Mouse (Mus musculus) neural tube, embryonic 14.5 days (tissue): ENCODE data around the gene Eif2ak3. TPM values are rescaled to one million over a fixed set of nuclear protein-coding genes. Genes with fewer than 3 reads are reported as not detected.
A peak's percentile ranks its signal among the peaks of the same experiment; 100 is the strongest.

Source experiments
- ATAC-seq: fragments of 200-750 bp; cut with Nextera tagmentation; 2 replicates; pipeline ENCODE4 v1.8.0; 2017; ENCODE audit warnings: low read depth, mild to moderate bottlenecking, moderate TSS enrichment, moderate library complexity
- H3K27ac ChIP-seq: fragments of 300-500 bp; sonication (generic); 2 replicates; pipeline ENCODE4 v1.5.1; 2014; ENCODE audit warnings: low read depth, mild to moderate bottlenecking, control low read depth, low read length, moderate library complexity, mixed read lengths
- H3K27me3 ChIP-seq: fragments of 300-500 bp; sonication (generic); 2 replicates; pipeline ENCODE4 v1.6.1; 2014; ENCODE audit warnings: low read length; ENCODE audit not compliant: control insufficient read depth, insufficient read depth
- H3K36me3 ChIP-seq: fragments of 300-500 bp; sonication (generic); 2 replicates; pipeline ENCODE4 v1.6.1; 2014; ENCODE audit warnings: low read length, mixed read lengths; ENCODE audit not compliant: control insufficient read depth, insufficient read depth
- H3K4me1 ChIP-seq: fragments of 300-500 bp; sonication (generic); 2 replicates; pipeline ENCODE4 v1.6.1; 2014; ENCODE audit warnings: low read length; ENCODE audit not compliant: control insufficient read depth, insufficient read depth
- H3K4me2 ChIP-seq: fragments of 300-500 bp; sonication (generic); 2 replicates; pipeline ENCODE4 v1.6.1; 2014; ENCODE audit warnings: mild to moderate bottlenecking, low read depth, low read length, control low read depth
- H3K4me3 ChIP-seq: fragments of 300-500 bp; sonication (generic); 2 replicates; pipeline ENCODE4 v1.5.1; 2014; ENCODE audit warnings: low read depth, low read length, control low read depth, mixed read lengths
- H3K9ac ChIP-seq: fragments of 300-500 bp; sonication (generic); replicated peaks from 2 replicates; pipeline ENCODE4 v1.6.1; 2014; ENCODE audit warnings: low read depth, mild to moderate bottlenecking, control low read depth, low read length, mixed read lengths
- H3K9me3 ChIP-seq: fragments of 300-500 bp; sonication (generic); 2 replicates; pipeline ENCODE4 v1.6.1; 2016; ENCODE audit warnings: low read length; ENCODE audit not compliant: control insufficient read depth
- WGBS: fragments of 180-500 bp; shearing (Covaris S2); extraction: QIAGEN DNeasy Blood & Tissue Kit; methylation state at CpG from one replicate; pipeline ENCODE4 v1.1.7; 2014; 5-methylcytosine and 5-hydroxymethylcytosine counted together
- polyA plus RNA-seq: library from polyadenylated mRNA; unstranded; fragments of >200 nt; fragmentation: Nextera tagmentation; extraction: Ambion mirVana; gene quantifications from 2 replicates; pipeline ENCODE4 v1.2.1, GENCODE M21; 2014

Gene Eif2ak3
- polyA plus RNA-seq = 12.4 and 15.7 TPM in 2 replicates

DNA sequence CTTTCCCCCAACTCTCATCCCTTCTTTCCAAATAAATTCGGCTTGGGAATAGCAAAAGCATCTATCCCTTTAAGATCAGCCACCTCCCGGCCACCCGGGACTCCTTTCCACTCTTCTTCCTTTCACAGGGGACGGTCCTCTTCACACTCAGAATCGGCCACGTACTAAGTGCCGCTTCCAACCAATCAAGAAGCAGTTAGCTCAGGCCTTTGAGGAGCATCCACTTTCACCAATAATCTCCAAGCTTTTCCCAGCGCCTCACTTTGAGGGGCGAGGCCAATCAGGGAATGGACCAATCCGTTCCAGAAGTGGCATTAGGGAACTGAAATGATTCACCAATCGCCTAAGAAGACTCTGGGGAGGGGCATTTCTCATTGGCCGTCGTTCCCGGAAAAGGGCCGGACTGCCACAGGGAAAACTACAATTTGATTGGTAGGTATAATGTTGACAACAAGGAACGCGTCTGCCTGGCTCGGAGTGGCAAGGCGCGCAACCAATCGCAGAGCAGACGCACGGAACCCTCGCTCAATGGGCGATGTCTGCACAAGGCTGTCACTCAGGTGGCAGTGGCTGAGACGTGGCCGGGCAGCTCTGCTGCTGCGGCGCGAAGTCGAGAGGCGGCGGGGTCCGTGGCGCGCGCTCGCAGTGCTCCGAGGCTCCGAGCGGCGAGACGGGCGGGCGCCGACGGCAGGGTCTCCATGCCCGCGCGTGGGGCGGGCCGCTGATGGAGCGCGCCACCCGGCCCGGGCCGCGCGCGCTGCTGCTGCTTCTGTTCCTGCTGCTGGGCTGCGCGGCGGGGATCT is at the start of gene Eif2ak3:
Eif2ak3 (plus strand) TSS at position 514 of the 803 bp plus-strand sequence.
- H3K9me3 ChIP-seq = no peaks in the 10 kb centered on the region
- H3K4me3 ChIP-seq = peak within 1 kb of the TSS; percentile 89
- H3K9ac ChIP-seq = peak within 1 kb of the TSS; percentile 88
- no peaks in the 10 kb centered on the region for H3K27me3 ChIP-seq
- peak within 1 kb of the TSS; percentile 77 for H3K4me2 ChIP-seq
- no peaks in the 10 kb centered on the region for H3K36me3 ChIP-seq
- peak within 1 kb of the TSS; percentile 94 for H3K27ac ChIP-seq
- ATAC-seq = peak; percentile 99
- WGBS = under 1% methylated on average over 53 of the region's 63 CpGs
- peaks cover 20% of the 10 kb centered on the region for H3K4me1 ChIP-seq

DNA sequence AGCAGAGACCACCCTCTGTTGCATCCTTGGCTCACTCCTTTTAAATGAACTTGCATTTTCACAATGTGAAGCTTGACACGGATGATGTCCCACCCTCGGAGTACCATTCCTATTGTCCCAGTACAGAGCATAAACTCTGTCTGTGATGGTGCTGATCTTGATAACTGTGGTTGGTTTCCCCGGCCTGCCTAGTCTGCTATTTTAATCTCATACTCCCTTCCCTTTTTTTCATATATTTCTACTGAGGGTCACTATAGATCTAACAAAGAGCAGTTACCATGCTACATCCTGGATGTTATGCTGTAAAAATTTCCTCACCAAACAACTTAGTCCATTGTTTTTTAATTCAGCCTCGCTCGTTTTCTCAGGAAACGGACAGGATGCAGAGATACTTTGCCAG is 47.4 kb upstream of the Eif2ak3 start:
- Histone ChIP-seq H3K4me1 (peaks cover 4% of the 10 kb centered on the region; the same call in 1 of the 2 replicates), H3K27me3 (no peaks in the 10 kb centered on the region), H3K27ac (no peak overlapping the region), H3K36me3 (no peaks in the 10 kb centered on the region), H3K4me2 (no peak overlapping the region), H3K9me3 (no peaks in the 10 kb centered on the region), H3K9ac (no peak overlapping the region), H3K4me3 (no peak overlapping the region)
- no peak for ATAC-seq
- 87% methylated on average over 6 of the region's 6 CpGs for WGBS

DNA sequence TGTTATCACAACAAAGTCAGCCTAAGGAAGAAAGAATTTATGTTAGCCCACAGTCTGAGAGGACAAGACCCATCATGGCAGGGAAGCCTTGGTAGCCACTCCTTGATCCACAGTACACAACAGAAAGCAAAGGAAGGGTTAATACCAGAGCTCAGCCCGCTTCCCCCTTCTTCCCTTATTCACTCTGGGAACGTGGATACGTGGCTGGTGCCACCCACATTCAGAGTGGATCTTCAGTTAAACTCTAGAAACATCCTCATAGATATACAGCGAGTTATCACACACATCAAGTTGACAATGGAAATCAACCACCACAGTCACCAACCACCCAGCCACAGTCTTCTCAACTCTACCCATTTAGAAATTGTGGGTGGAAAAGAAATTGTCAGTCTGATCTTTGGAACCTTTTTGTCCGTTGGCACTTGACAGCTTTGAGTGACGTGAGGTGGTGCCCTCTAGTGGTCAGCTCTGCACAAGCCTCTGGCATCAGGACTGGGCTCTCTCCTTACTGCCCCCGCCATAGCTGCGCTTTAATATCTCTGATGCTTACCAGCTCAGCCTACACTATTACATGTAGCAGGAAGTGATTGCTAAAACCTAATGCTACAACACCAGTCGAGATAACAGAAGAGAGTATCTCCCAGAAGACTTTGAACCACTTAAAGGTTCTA is 46.6 kb upstream of the Eif2ak3 start:
- H3K27me3 ChIP-seq = no peaks in the 10 kb centered on the region
- no peak overlapping the region for H3K9ac ChIP-seq
- 20% methylated on average over 9 of the region's 9 CpGs for WGBS
- no peak overlapping the region for H3K27ac ChIP-seq
- no peak overlapping the region for H3K4me2 ChIP-seq
- H3K4me1 ChIP-seq = peaks cover 2% of the 10 kb centered on the region; the same call in 1 of the 2 replicates
- no peaks in the 10 kb centered on the region for H3K36me3 ChIP-seq
- H3K4me3 ChIP-seq = no peak overlapping the region
- ATAC-seq = peak; percentile 69; the same call in 1 of the 2 replicates
- H3K9me3 ChIP-seq = no peaks in the 10 kb centered on the region

DNA sequence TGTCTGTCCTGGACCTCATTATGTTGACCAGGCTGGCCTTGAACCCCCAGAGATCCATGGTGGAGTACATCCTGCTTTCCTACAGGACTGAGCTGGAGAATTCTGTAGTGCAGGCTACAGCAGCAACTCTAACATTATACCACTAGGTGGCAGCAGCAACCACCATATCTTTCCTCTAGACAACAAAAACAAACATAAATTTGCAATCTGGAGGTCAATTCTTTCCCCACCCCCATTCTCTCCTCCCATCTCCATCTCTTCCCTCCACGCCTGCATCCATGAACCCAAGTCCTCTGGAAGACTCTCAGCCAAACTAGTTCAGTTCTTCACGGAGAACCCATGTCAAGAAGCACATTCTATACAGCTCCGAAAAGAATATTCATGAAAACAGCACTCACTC is 39.7 kb upstream of the Eif2ak3 start:
- Histone ChIP-seq H3K9me3 (no peaks in the 10 kb centered on the region), H3K4me2 (0 out of 2 replicates have a peak overlapping the region, but pooled peaks have one; percentile 8), H3K27ac (no peak overlapping the region), H3K4me3 (no peak overlapping the region), H3K9ac (no peak overlapping the region), H3K4me1 (no peaks in the 10 kb centered on the region), H3K36me3 (no peaks in the 10 kb centered on the region), H3K27me3 (no peaks in the 10 kb centered on the region)
- WGBS = 30% methylated on average over 3 of the region's 3 CpGs
- ATAC-seq = peak; percentile 44

DNA sequence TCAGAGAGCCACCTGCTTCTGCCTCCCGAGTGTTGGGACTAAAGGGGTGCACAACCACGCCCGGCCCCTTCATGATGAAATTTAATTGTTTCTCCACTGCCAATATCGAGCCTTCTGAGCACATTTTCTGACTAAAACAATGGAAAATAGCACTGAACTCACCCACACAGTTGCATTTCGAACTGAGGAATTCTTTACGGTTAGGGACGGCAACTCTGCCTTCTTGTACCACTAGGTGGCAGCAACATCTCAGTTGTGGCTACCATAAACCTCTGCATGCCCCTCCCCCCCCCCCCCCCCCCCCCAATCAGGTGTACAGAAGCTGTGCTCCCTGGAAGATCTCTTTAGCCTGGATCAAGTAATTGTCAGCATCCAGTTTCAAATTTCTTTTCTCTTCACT is 39.0 kb upstream of the Eif2ak3 start:
- H3K27ac ChIP-seq = no peak overlapping the region
- no peaks in the 10 kb centered on the region for H3K36me3 ChIP-seq

DNA sequence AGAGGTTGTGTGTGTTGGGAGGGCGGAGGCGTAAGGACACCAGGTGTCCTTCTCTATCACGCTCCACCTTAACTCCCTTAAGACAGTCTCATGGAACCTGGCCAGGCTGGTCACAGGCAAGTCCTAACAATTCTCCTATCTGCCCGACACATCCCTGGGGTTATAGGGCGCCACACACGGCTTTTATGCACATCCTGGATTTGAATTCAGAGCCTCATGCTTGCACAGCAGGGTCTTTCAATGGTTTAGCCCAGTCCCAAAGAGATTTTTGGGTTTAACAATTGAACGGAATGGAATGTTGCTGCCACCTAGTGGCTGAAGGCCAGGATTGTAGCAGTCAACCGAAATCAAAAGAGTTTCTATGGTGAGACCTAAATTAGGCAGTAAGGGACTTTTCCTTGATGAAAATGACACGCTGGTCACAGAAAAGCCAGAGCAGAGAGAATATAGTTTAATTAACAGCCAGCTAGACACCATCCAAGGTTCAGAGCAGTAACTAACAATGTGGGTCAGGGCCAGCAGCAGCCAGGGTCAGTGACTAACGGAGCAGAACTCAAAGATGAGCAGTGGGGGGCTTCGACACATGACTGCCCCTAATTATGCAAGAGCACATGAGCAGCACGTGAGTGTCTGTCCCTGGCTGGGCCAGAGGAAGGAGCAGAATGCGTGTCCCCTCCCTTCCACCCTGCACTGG is 38.3 kb upstream of the Eif2ak3 start:
- Histone ChIP-seq H3K4me2 (peak overlapping the region; percentile 27), H3K9me3 (no peaks in the 10 kb centered on the region), H3K4me3 (no peak overlapping the region), H3K4me1 (no peaks in the 10 kb centered on the region), H3K36me3 (no peaks in the 10 kb centered on the region), H3K9ac (no peak overlapping the region), H3K27me3 (no peaks in the 10 kb centered on the region), H3K27ac (no peak overlapping the region)
- ATAC-seq = peak; percentile 73
- 13% methylated on average over 13 of the region's 13 CpGs for WGBS

More for the DNA sequence above, 39.0 kb upstream of the Eif2ak3 start:
- Histone ChIP-seq H3K4me2 (peak overlapping the region; percentile 27; the same call in 1 of the 2 replicates), H3K4me1 (no peaks in the 10 kb centered on the region), H3K27me3 (no peaks in the 10 kb centered on the region), H3K4me3 (no peak overlapping the region), H3K9ac (no peak overlapping the region), H3K9me3 (no peaks in the 10 kb centered on the region)
- peak; percentile 67 for ATAC-seq
- WGBS = 17% methylated on average over 7 of the region's 7 CpGs

DNA sequence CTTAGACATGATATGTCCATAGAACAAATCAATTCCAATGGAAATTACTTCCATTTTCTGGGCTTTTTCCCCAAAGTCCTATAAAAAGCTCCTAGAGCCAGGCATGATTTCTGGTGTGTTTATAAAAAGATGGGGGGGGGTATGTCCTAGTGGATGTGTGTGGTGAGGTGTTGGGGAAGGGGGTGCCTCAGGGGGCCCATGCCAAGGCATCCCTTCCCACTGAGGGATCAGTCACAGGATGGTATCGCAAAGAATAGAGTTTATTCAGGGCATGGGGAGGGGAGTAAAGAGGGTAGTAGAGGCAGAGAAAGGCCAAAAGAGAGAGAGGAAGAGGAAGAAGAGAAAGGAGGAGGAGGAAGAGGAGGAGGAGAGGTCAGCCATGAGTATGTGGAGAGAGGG is 37.8 kb upstream of the Eif2ak3 start:
- Histone ChIP-seq H3K27me3 (no peaks in the 10 kb centered on the region), H3K36me3 (no peaks in the 10 kb centered on the region), H3K4me2 (no peak overlapping the region), H3K9ac (no peak overlapping the region), H3K4me1 (no peaks in the 10 kb centered on the region), H3K27ac (no peak overlapping the region), H3K9me3 (no peaks in the 10 kb centered on the region), H3K4me3 (no peak overlapping the region)
- ATAC-seq = peak; percentile 47; the same call in 1 of the 2 replicates
- 46% methylated on average over 1 of the region's 1 CpGs for WGBS

DNA sequence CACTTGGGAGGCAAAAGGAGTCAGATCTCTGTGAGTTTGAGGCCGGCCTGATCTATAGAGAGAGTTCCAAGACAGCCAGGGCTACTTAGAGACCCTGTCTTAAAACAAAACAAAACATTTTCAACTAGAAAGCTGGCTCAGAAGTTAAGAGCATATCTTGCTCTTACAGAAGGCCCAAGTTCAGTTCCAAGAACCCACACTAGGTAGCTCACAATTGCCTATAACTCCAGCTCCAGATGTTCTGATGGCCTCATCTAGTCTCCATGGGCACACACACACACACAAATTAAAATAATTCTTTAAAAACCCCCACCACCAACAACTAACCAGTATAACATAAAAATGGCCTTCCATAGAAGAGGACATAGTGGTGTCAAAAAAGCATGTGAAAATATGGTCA is 33.8 kb upstream of the Eif2ak3 start:
- no peak overlapping the region for H3K27ac ChIP-seq
- no peak overlapping the region for H3K4me2 ChIP-seq
- H3K27me3 ChIP-seq = no peaks in the 10 kb centered on the region
- 75% methylated on average over 1 of the region's 1 CpGs for WGBS
- H3K36me3 ChIP-seq = no peaks in the 10 kb centered on the region
- H3K9ac ChIP-seq = no peak overlapping the region
- H3K4me3 ChIP-seq = no peak overlapping the region
- no peaks in the 10 kb centered on the region for H3K4me1 ChIP-seq
- H3K9me3 ChIP-seq = no peaks in the 10 kb centered on the region
- ATAC-seq = no peak
